Mouse (Mus musculus): ENCODE results near the gene Avpi1.

DNA sequence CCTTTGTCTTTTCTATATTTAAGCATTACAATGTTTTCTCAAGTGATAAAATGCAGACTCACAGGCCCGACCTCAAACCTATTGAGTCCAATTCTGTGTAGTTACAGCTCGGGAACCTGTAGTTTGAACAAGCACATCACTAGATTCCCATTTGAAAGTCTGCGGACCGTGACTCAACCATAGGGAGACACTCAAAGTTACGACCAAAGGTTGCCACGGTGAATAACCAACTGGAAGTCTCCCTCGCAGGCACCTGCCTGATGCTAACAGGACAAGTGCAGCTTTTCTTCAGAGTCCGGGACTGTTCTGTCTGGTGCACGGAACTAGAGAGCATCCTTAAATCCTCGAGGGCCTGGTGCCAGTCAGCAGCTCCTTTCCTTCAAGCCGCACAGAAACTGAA lies 48.4 kb downstream of the Avpi1 start:
- TF ChIP-seq CTCF (IDR thresholded peaks at IDR 0.05; ENCODE audit: low read depth, low read length), result no peak
- no peak for TF ChIP-seq POLR2A (IDR thresholded peaks at IDR 0.05; ENCODE audit: insufficient read depth, low read length)

Data from ES-Bruce4 (cell line).